Mouse (Mus musculus) embryonic facial prominence, embryonic 11.5 days (tissue): Measurements from ENCODE around the gene Prkd1. TPM values are rescaled to one million over a fixed set of nuclear protein-coding genes. Genes with fewer than 3 reads are reported as not detected.

Source experiments
- ATAC-seq: fragments of 200-750 bp; cut with Nextera tagmentation; replicated peaks from 2 replicates; pipeline ENCODE4 v1.8.0; 2017; ENCODE audit warnings: low read depth; ENCODE audit not compliant: insufficient number of reproducible peaks, low FRiP score, low TSS enrichment
- DNase-seq: peaks from one replicate; pipeline ENCODE4 v3.0.0-alpha.2; 2015; ENCODE audit warnings: low spot score
- H3K27ac ChIP-seq: fragments of 300-500 bp; sonication (generic); replicated peaks from 2 replicates; pipeline ENCODE4 v1.5.1; 2014; ENCODE audit warnings: mild to moderate bottlenecking, low read depth, low read length, control low read depth
- H3K27me3 ChIP-seq: fragments of 300-500 bp; sonication (generic); 2 replicates; pipeline ENCODE4 v1.6.1; 2014; ENCODE audit warnings: mild to moderate bottlenecking, low read length, moderate library complexity, mixed read lengths; ENCODE audit not compliant: control insufficient read depth, insufficient read depth
- H3K36me3 ChIP-seq: fragments of 300-500 bp; sonication (generic); replicated peaks from 2 replicates; pipeline ENCODE4 v1.6.1; 2014; ENCODE audit warnings: low read depth, mild to moderate bottlenecking, low read length, moderate library complexity, mixed read lengths; ENCODE audit not compliant: control insufficient read depth, insufficient read depth
- H3K4me1 ChIP-seq: fragments of 300-500 bp; sonication (generic); 2 replicates; pipeline ENCODE4 v1.6.1; 2014; ENCODE audit warnings: low read length, mixed read lengths; ENCODE audit not compliant: control insufficient read depth, insufficient read depth
- H3K4me2 ChIP-seq: fragments of 300-500 bp; sonication (generic); 2 replicates; pipeline ENCODE4 v1.6.1; 2014; ENCODE audit warnings: low read depth, mild to moderate bottlenecking, control low read depth, low read length, moderate library complexity
- H3K4me3 ChIP-seq: fragments of 300-500 bp; sonication (generic); 2 replicates; pipeline ENCODE4 v1.5.1; 2014; ENCODE audit warnings: low read depth, low read length, control low read depth
- H3K9ac ChIP-seq: fragments of 300-500 bp; sonication (generic); replicated peaks from 2 replicates; pipeline ENCODE4 v1.6.1; 2014; ENCODE audit warnings: mild to moderate bottlenecking, control low read depth, low read length
- H3K9me3 ChIP-seq: fragments of 300-500 bp; sonication (generic); replicated peaks from 2 replicates; pipeline ENCODE4 v1.6.1; 2016; ENCODE audit warnings: mild to moderate bottlenecking, low read length, inconsistent platforms, mixed read lengths; ENCODE audit not compliant: control insufficient read depth
- WGBS: fragments of 180-500 bp; shearing (Covaris S2); extraction: QIAGEN DNeasy Blood & Tissue Kit; methylation state at CpG from one replicate; pipeline ENCODE4 v1.1.7; 2014; 5-methylcytosine and 5-hydroxymethylcytosine counted together
- polyA plus RNA-seq: library from polyadenylated mRNA; unstranded; fragments of >200 nt; fragmentation: Nextera tagmentation; extraction: Ambion mirVana; gene quantifications from 2 replicates; pipeline ENCODE4 v1.2.1, GENCODE M21; 2014

Gene Prkd1
- polyA plus RNA-seq, 1 experiment from 2014 or later, result 7.3 TPM

DNA sequence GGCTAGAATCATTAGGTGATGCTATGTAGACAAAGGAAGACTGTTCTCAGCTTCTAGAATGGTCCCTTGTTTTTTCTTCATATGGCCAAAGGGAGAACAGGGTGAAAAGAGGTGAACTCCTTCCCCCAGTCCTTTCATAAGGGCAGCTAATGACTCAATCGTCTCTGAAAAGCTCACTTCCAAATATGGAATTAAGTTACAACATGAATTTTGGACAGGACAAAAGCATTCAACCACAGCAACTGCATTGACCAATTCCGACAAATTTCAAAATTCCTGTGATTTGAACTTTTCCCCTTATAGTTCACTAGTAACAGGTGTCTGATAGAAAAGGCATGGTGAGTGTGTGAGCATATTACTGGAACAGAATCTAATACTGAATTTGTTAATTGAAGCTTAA, 124.8 kb downstream of the Prkd1 start:
- H3K9ac ChIP-seq, result no peak overlapping the region
- H3K4me2 ChIP-seq, result no peak overlapping the region
- no peak for ATAC-seq
- H3K27me3 ChIP-seq, result no peaks in the 10 kb centered on the region
- no peaks in the 10 kb centered on the region for H3K4me1 ChIP-seq
- DNase-seq, result no peak
- no peaks in the 10 kb centered on the region for H3K36me3 ChIP-seq
- no peaks in the 10 kb centered on the region for H3K9me3 ChIP-seq
- 73% methylated on average over 2 of the region's 2 CpGs for WGBS
- no peak overlapping the region for H3K4me3 ChIP-seq
- no peak overlapping the region for H3K27ac ChIP-seq

- Histone ChIP-seq H3K36me3 (no peaks in the 10 kb centered on the region), H3K9me3 (no peaks in the 10 kb centered on the region), H3K4me2 (no peak overlapping the region), H3K4me3 (no peak overlapping the region), H3K27me3 (no peaks in the 10 kb centered on the region), H3K4me1 (no peaks in the 10 kb centered on the region), H3K9ac (no peak overlapping the region), H3K27ac (no peak overlapping the region)
- WGBS, result 69% methylated on average over 2 of the region's 2 CpGs
- ATAC-seq (no peak), DNase-seq (no peak)
These were observed 134.4 kb downstream of the Prkd1 start for GRCm38 (mm10) chr12:50514526-50514925.

GRCm38 (mm10) chr12:50511486-50512225, 137.2 kb downstream of the Prkd1 start:
- ATAC-seq, result no peak
- DNase-seq, result no peak
- H3K27ac ChIP-seq, result no peak overlapping the region
- H3K4me1 ChIP-seq, result no peaks in the 10 kb centered on the region
- no peak overlapping the region for H3K4me3 ChIP-seq
- no peaks in the 10 kb centered on the region for H3K36me3 ChIP-seq
- H3K4me2 ChIP-seq, result no peak overlapping the region
- 63% methylated on average over 4 of the region's 4 CpGs for WGBS
- no peaks in the 10 kb centered on the region for H3K27me3 ChIP-seq
- H3K9ac ChIP-seq, result no peak overlapping the region
- H3K9me3 ChIP-seq, result no peaks in the 10 kb centered on the region

GRCm38 (mm10) chr12:50508762-50509161, 140.1 kb downstream of the Prkd1 start:
- DNase-seq (no peak), ATAC-seq (no peak)
- 79% methylated on average over 2 of the region's 2 CpGs for WGBS
- no peak overlapping the region for H3K27ac ChIP-seq
- no peaks in the 10 kb centered on the region for H3K27me3 ChIP-seq
- H3K9me3 ChIP-seq, result no peaks in the 10 kb centered on the region
- H3K4me2 ChIP-seq, result no peak overlapping the region
- H3K4me3 ChIP-seq, result no peak overlapping the region
- no peaks in the 10 kb centered on the region for H3K36me3 ChIP-seq
- no peak overlapping the region for H3K9ac ChIP-seq
- H3K4me1 ChIP-seq, result no peaks in the 10 kb centered on the region

DNA sequence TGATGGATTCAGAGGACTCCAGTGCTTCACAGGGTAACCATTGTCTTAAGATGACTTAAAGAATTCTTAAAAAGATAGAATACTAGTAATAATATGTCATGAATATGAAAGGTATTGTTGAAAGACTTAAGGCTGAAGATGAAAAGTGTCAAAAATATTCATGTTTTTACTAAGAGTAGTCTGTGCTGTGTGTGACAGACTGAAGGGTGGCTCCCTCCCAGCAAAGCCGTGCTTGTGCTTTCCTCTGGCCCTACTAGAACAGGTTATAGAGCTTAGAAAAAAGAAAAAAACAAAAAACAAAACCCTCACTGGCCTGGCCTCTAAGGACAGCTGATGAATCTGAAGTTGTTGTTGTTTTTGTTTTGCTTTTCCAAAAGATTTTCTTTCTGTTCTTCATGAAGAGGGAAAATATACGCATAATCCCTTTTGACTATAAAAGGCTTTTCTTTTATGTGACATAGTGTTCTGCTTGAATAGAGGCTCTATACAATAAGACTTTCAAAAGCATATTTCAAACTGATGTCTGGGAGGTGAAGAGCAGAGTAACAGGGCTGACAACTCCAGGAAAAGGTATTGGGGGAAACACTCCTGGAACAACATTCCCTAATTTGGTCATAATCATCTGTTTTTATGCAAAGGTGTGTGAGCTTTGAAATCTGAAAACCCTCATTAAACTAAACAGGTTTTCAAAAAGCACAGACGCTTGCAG, 148.9 kb downstream of the Prkd1 start:
- Histone ChIP-seq H3K4me3 (no peak overlapping the region), H3K27me3 (no peaks in the 10 kb centered on the region), H3K4me1 (no peaks in the 10 kb centered on the region), H3K27ac (no peak overlapping the region), H3K9ac (no peak overlapping the region), H3K9me3 (no peaks in the 10 kb centered on the region), H3K4me2 (no peak overlapping the region), H3K36me3 (no peaks in the 10 kb centered on the region)
- ATAC-seq, result no peak
- WGBS, result 73% methylated on average over 3 of the region's 3 CpGs
- DNase-seq, result no peak

DNA sequence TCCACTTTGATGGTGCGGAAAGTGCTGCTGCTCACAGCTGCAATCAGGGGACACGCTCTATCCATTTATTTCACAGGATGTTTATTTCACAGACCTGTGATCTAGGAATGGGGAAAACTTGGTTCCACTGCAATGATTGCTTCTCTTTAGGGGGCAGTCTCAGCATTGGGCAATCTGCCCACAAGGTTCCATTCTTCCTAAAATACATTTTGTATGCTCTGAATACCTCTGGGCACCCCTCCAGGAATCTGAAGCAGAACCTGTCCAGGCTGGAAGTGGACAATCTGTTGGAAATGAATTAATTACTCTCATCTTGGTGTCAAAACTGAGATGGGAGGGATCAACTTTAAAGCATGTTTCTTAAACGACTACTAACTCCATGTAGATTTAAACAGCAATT, 152.9 kb downstream of the Prkd1 start:
- Histone ChIP-seq H3K9me3 (no peaks in the 10 kb centered on the region), H3K4me3 (no peak overlapping the region), H3K4me1 (no peaks in the 10 kb centered on the region), H3K27ac (no peak overlapping the region), H3K4me2 (no peak overlapping the region), H3K27me3 (no peaks in the 10 kb centered on the region), H3K9ac (no peak overlapping the region), H3K36me3 (no peaks in the 10 kb centered on the region)
- WGBS, result 79% methylated on average over 3 of the region's 3 CpGs
- DNase-seq (no peak), ATAC-seq (no peak)

GRCm38 (mm10) chr12:50479784-50480183, 169.1 kb downstream of the Prkd1 start:
- Histone ChIP-seq H3K27ac (no peak overlapping the region), H3K9ac (no peak overlapping the region), H3K4me1 (no peaks in the 10 kb centered on the region), H3K9me3 (no peaks in the 10 kb centered on the region), H3K36me3 (no peaks in the 10 kb centered on the region), H3K4me2 (no peak overlapping the region), H3K27me3 (no peaks in the 10 kb centered on the region), H3K4me3 (no peak overlapping the region)
- 89% methylated on average over 7 of the region's 7 CpGs for WGBS
- no peak for DNase-seq
- no peak for ATAC-seq

DNA sequence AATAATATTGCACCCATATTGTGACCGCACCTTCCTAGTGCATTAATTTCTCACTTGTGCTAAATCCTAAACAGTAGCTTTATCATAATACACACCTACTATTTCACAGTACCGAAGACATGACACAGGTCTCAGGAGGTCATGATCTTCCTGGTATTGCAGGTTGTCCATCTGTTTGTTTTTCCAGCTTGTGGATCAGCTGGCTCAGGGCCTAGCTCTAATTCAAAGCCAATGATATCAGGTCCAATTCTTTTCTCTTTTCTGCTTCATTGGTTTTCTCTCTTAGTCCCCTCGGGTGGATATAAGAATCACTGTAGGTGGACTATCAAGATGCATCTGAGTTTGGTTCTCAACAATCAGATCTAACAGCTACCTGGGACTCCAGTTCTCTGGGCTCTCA, 191.7 kb downstream of the Prkd1 start:
- no peaks in the 10 kb centered on the region for H3K36me3 ChIP-seq
- H3K27me3 ChIP-seq, result no peaks in the 10 kb centered on the region
- ATAC-seq (no peak), DNase-seq (no peak)
- H3K9ac ChIP-seq, result no peak overlapping the region
- no peak overlapping the region for H3K4me3 ChIP-seq
- H3K4me1 ChIP-seq, result no peaks in the 10 kb centered on the region
- WGBS, result 85% methylated on average over 3 of the region's 3 CpGs
- H3K4me2 ChIP-seq, result no peak overlapping the region
- no peaks in the 10 kb centered on the region for H3K9me3 ChIP-seq
- H3K27ac ChIP-seq, result no peak overlapping the region
